Mouse (Mus musculus): ENCODE measurements around the gene Rbm20.

- TF ChIP-seq CTCF (IDR thresholded peaks at IDR 0.05; ENCODE audit: low read depth): no peak
- TF ChIP-seq EP300 (IDR thresholded peaks at IDR 0.05; ENCODE audit: low read depth): no peak
These were observed 162.7 kb downstream of the Rbm20 start for GRCm38 (mm10) chr19:53839837-53840236.
